34 mouse cellular contexts compared by ENCODE assay signal in the genomic region with DNA sequence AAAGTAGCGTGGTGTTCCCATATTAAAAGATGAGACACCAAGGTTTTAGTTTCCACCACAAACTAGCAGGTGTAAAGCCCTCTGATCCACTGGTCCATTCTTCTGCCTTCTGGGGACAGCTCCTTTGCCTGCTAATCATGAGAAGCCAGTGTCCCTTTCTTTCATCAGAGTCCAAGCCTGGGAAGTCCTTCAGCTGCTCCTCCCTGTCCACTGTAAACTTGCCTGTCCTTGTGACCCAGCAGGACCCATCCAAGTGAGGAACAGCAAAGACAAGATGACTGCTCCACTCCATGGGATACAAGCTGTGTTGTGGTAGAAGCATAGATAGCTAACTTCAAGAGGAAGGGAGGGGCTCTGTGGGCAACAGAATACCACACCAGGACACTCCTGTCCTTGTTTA.
"Had no signal": no experiment of that assay in that cellular context is flagged by ENCODE, and none has a peak within 500 bp of the region (broad histone marks: within the 10 kb centered on the region; RNA-seq: fewer than 3 reads in every experiment).

No protein-coding gene starts in this region.

- ATAC-seq: hindbrain, embryonic 16.5 days; hindbrain, postnatal 0 days; inflammation-experienced regulatory T-cells, adult 6 months; intestine, embryonic 15.5 days; intestine, postnatal 0 days had no signal

- H3K9ac ChIP-seq: heart, embryonic 12.5 days; heart, embryonic 13.5 days; heart, embryonic 15.5 days; hindbrain, embryonic 12.5 days; hindbrain, embryonic 13.5 days; hindbrain, embryonic 14.5 days; hindbrain, embryonic 15.5 days; intestine, embryonic 15.5 days; kidney, embryonic 15.5 days had no signal

- H3K4me3 ChIP-seq: heart, embryonic 10.5 days; heart, embryonic 12.5 days; heart, embryonic 13.5 days; heart, embryonic 15.5 days; hindbrain, embryonic 10.5 days; hindbrain, embryonic 12.5 days; hindbrain, embryonic 13.5 days; hindbrain, embryonic 15.5 days; intestine, embryonic 15.5 days; kidney, embryonic 15.5 days; layer of hippocampus, adult 2 months had no signal

- H3K4me2 ChIP-seq: heart, embryonic 11.5 days; heart, embryonic 12.5 days; heart, embryonic 13.5 days; heart, embryonic 15.5 days; hindbrain, embryonic 12.5 days; hindbrain, embryonic 13.5 days; hindbrain, embryonic 14.5 days; hindbrain, embryonic 15.5 days; intestine, embryonic 15.5 days; kidney, embryonic 15.5 days had no signal

- H3K4me1 ChIP-seq: hindbrain, embryonic 10.5 days; hindbrain, embryonic 12.5 days; hindbrain, embryonic 13.5 days; hindbrain, embryonic 15.5 days had no signal

- DNase-seq: heart, postnatal 10 days; heart, postnatal 14 days; heart, postnatal 36 days; heart, postnatal 4 days; kidney, adult 11 months; kidney, adult 18-20 months; kidney, adult 2 months; kidney, adult 8-10 months; kidney, adult 9 months; kidney, postnatal 10 days; kidney, postnatal 14 days; kidney, postnatal 25 days; kidney, postnatal 36 days; kidney, postnatal 4 days; layer of hippocampus, adult 9-11 months; layer of hippocampus, postnatal 36 days had no signal

- H3K27ac ChIP-seq: heart, embryonic 10.5 days; heart, embryonic 13.5 days; heart, embryonic 15.5 days; hindbrain, embryonic 10.5 days; hindbrain, embryonic 12.5 days; hindbrain, embryonic 13.5 days; hindbrain, embryonic 14.5 days; hindbrain, embryonic 15.5 days; hindbrain, postnatal 0 days; intestine, embryonic 15.5 days; kidney, embryonic 15.5 days; kidney, postnatal 0 days; layer of hippocampus, adult 2 months had no signal

- H3K9me3 ChIP-seq: heart, embryonic 10.5 days; heart, embryonic 12.5 days; heart, embryonic 13.5 days; heart, embryonic 15.5 days; hindbrain, embryonic 10.5 days; hindbrain, embryonic 12.5 days; hindbrain, embryonic 13.5 days; hindbrain, embryonic 15.5 days; intestine, embryonic 15.5 days; kidney, embryonic 15.5 days had no signal

- H3K27me3 ChIP-seq: heart, embryonic 12.5 days; heart, embryonic 13.5 days; heart, embryonic 15.5 days; hindbrain, embryonic 12.5 days; hindbrain, embryonic 13.5 days; hindbrain, embryonic 15.5 days; intestine, embryonic 15.5 days; kidney, embryonic 15.5 days had no signal

- H3K36me3 ChIP-seq: heart, embryonic 15.5 days; hindbrain, embryonic 15.5 days; intestine, embryonic 15.5 days had no signal
